Mouse (Mus musculus): ENCODE results near the gene Tmsb15a. TPM values are rescaled to one million over a fixed set of nuclear protein-coding genes. Genes with fewer than 3 reads are reported as not detected.
"Not testable (repeated sequence)": the region's sequence is repeated elsewhere in the genome, so short reads cannot be mapped to it uniquely, and the experiment has no call there.

Tmsb15a gene
- total RNA-seq (2021): not detected
- long read RNA-seq, experiment 1: 0 reads
- long read RNA-seq, experiment 2: 0 reads

- intact Hi-C loops (cut with DNase I; ENCODE audit: low total_unique reads): no loop called here
- no peak for DNase-seq
Measured at GRCm38 (mm10) chrX:135725161-135725560, at the start of gene Tmsb15a. Gene Tmsb15a (minus strand): TSS chrX:135725261.

- DNase-seq: no peak
- intact Hi-C loops (cut with DNase I; ENCODE audit: low total_unique reads): no loop called here
Measured at GRCm38 (mm10) chrX:135768565-135768964, 43.5 kb upstream of the Tmsb15a start.

GRCm38 (mm10) chrX:135768043-135768548, 43.0 kb upstream of the Tmsb15a start:
- intact Hi-C loops (cut with DNase I; ENCODE audit: low total_unique reads): no loop called here
- no peak for DNase-seq

- peak; percentile 10 for DNase-seq
- intact Hi-C loops (cut with DNase I; ENCODE audit: low total_unique reads): no loop called here
Measured at GRCm38 (mm10) chrX:135761707-135762106, 36.6 kb upstream of the Tmsb15a start.

- intact Hi-C loops (cut with DNase I; ENCODE audit: low total_unique reads): no loop called here
- DNase-seq: peak; percentile 45
Measured at GRCm38 (mm10) chrX:135752832-135753231, 27.8 kb upstream of the Tmsb15a start.

GRCm38 (mm10) chrX:135745376-135745775, 20.3 kb upstream of the Tmsb15a start:
- DNase-seq; intact Hi-C loops (cut with DNase I; ENCODE audit: low total_unique reads): not testable (repeated sequence)

- DNase-seq: no peak
- intact Hi-C loops (cut with DNase I; ENCODE audit: low total_unique reads): no loop called here
Measured at GRCm38 (mm10) chrX:135743056-135743355, 17.9 kb upstream of the Tmsb15a start.

GRCm38 (mm10) chrX:135742304-135743055, 17.4 kb upstream of the Tmsb15a start, which contains the start of the genes Armcx5 and Gprasp1:
Gene Armcx5 (plus strand): TSS chrX:135742733.
Gene Gprasp1 (plus strand): TSS chrX:135742733.
- intact Hi-C loops (cut with DNase I; ENCODE audit: low total_unique reads): no loop called here
- DNase-seq: peak; percentile 83

GRCm38 (mm10) chrX:135738730-135739520, 13.9 kb upstream of the Tmsb15a start:
- intact Hi-C loops (cut with DNase I; ENCODE audit: low total_unique reads): no loop called here
- no peak for DNase-seq

GRCm38 (mm10) chrX:135712845-135713244, 12.2 kb downstream of the Tmsb15a start:
- intact Hi-C loops (cut with DNase I; ENCODE audit: low total_unique reads): no loop called here
- DNase-seq: no peak

GRCm38 (mm10) chrX:135704349-135704748, 20.7 kb downstream of the Tmsb15a start:
- intact Hi-C loops (cut with DNase I; ENCODE audit: low total_unique reads): no loop called here

GRCm38 (mm10) chrX:135703111-135703510, 21.9 kb downstream of the Tmsb15a start:
- intact Hi-C loops (cut with DNase I; ENCODE audit: low total_unique reads): no loop called here
- no peak for DNase-seq

More at GRCm38 (mm10) chrX:135704349-135704748, 20.7 kb downstream of the Tmsb15a start:
- no peak for DNase-seq

- no peak for DNase-seq
- intact Hi-C loops (cut with DNase I; ENCODE audit: low total_unique reads): no loop called here
Measured at GRCm38 (mm10) chrX:135693633-135694032, 31.4 kb downstream of the Tmsb15a start, which contains the start of gene Tcp11x2. Gene Tcp11x2 (minus strand): TSS chrX:135693790.

GRCm38 (mm10) chrX:135687802-135688201, 37.3 kb downstream of the Tmsb15a start:
- DNase-seq: no peak
- intact Hi-C loops (cut with DNase I; ENCODE audit: low total_unique reads): no loop called here

- intact Hi-C loops (cut with DNase I; ENCODE audit: low total_unique reads): no loop called here
- no peak for DNase-seq
Measured at GRCm38 (mm10) chrX:135681858-135682257, 43.2 kb downstream of the Tmsb15a start.

Small RNA genes lying within 50 kb of the gene (microRNA-seq; reads per million reads assigned to microRNA genes)
- gene Mir7646: 0 reads per million in 2 experiments

Other genes with a start within 250 kb of the Tmsb15a start
- gene AV320801, start 230.7 kb downstream of the Tmsb15a start, total RNA-seq (2021): not detected
- not detected for gene Nxf7, start 126.5 kb downstream of the Tmsb15a start, total RNA-seq (2021)
- not detected for gene Prame, start 97.6 kb downstream of the Tmsb15a start, total RNA-seq (2021)
- not detected for gene Tcp11x2, start 31.5 kb downstream of the Tmsb15a start, total RNA-seq (2021)
- 1 to 10 TPM; 3.5 to 3.9 TPM for gene Armcx5, start 17.5 kb upstream of the Tmsb15a start, total RNA-seq (2021)
- 10 to 100 TPM; 14.6 to 17.4 TPM for gene Gprasp1, start 17.5 kb upstream of the Tmsb15a start, total RNA-seq (2021)
- gene Bhlhb9, start 72.3 kb upstream of the Tmsb15a start, total RNA-seq (2021): 1 to 10 TPM; 7.9 to 8.8 TPM
- gene Gprasp2, start 113.8 kb upstream of the Tmsb15a start, total RNA-seq (2021): 1 to 10 TPM; 1.4 to 2.1 TPM

Data from gastrocnemius, postnatal 14 days (tissue).